Mouse (Mus musculus): ENCODE results near the gene Olfr109.

Gene Olfr109

DNA sequence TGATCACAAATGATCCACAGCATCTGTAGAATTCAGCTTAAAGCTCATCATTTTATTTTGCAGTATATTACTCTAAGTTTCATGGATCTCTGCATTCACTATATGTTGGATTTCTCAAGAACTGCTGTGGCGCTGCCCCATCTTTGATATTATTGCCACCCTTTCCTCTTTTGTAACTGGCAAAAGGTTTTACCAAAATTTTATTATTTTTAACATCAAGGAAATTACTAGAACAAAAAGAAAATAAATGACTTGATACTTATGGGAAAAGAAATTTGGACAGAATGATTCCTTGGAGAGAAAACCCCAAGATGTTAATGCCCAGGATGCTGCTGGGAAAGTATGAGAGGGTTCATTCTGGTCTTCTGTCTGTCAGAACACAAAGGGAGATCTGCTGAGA lies at the start of gene Olfr109:
Gene Olfr109 (plus strand): TSS at position 301 of the 400 bp plus-strand sequence.
- DNase-seq (ENCODE audit: extremely low spot score): no peak

DNA sequence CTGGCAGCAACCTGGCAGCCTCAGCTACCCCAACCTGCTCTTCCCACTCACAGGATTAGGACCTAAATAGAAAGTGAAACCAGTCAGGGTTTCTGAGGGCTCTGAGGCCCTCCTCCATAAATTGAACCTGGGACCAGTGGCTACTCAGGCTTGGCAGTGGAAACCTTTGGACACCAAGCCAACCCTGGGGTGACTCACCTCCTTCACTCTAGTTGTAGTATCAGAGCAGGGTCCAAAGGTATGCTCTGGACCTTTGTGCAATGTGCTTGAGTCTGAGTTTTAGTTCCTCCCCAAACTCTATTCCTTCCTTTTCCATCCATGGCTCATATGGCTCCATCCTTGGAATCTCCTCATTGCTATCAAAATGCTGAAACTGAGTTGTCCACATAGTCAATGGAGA lies 45.3 kb upstream of the Olfr109 start:
- DNase-seq (ENCODE audit: extremely low spot score): no peak

DNA sequence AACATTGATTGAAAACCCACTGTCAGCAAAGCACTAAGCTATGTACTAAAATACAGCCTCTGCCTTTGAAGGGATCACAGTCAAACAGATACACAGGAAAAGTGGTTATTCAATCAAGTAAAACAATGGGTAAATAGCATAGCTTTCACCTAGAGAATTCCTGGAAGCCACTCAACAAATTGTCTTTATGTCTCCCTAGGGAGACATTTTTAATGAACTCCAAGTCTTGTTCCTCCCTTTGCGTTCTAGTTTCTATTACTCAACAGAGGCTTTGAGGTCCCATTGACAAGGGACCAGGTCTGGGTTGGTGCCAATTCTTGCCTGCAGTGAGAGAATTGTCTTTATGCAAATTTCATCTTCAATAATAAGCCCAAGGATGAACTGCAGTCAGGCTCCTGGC lies 13.5 kb upstream of the Olfr109 start, which contains the start of gene Olfr108:
Gene Olfr108 (plus strand): TSS at position 301 of the 400 bp plus-strand sequence.
- no peak for DNase-seq (ENCODE audit: extremely low spot score)

DNA sequence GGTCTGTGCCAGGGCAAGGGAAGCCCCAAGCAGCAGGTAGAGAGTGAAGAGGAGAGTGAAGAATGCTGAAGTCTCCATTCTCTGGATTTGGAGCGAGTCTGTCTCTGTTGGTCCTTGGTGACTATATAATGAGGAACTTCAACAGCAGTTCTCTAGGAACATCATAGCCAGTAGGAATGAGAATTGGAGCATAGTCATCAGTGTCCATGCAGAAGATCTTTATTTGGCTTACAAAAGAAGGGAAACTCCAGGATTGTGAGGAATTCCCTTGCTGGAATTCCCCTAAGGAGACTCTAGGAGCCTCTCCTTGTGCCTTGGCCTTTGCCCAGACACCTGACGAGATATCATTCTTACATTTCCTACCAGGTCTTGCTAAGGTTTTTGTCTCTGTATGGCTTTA lies 24.7 kb downstream of the Olfr109 start, which contains the start of gene H2-M2:
Gene H2-M2 (minus strand): TSS at position 101 of the 400 bp plus-strand sequence.
- DNase-seq (ENCODE audit: extremely low spot score): no peak

DNA sequence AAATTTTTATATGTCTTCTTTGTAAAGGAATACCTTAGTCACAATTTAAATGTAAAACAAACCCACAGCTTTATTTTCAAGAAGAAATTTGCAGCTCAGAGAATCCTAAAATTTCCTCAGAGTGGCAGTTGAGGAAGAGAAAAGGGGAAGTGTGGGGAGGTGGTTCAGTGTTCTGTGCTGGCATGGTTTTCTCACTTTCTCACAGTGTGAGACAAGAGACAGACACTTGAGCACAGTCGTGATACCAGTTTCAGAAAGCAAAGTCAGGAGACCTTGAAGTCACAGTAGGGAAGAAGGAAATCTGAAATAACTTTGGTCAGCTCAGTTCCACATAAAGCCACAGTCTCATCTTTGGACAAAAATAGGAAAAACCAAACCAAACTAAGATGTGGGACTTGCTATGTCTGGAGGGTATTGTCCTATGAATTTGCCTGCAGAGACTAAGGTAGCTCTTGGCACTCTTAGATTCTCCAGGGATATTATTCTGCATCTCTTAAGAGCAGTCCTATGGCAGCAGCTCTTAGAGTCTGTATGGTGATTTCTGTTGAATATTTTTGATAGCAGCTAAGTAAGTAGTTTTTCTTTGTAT lies 33.3 kb downstream of the Olfr109 start, which contains the start of gene Olfr110:
Gene Olfr110 (plus strand): TSS at position 539 of the 589 bp plus-strand sequence.
- DNase-seq (ENCODE audit: extremely low spot score): no peak

DNA sequence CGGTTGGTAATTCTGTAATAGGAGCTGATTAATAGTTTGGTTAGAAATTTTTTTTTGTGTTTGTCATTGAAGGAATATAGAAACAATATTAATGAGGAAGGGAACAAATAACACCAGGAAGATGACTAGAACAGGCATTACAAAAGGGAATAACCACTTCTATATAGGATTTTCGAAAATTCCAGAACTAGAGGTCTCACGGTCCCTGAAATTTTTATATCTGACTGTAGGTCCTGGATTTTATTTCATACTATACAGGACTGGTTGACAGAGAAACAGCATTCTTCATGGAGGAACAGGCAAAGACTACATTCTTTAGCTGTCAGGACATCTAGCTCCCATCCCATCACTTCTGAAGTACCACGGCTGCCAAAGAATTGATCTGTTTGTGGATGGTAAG lies 49.0 kb downstream of the Olfr109 start, which contains the start of gene Olfr111:
Gene Olfr111 (plus strand): TSS at position 301 of the 400 bp plus-strand sequence.
- no peak for DNase-seq (ENCODE audit: extremely low spot score)

Data from embryo, embryonic 9.5 days (tissue).